Mouse (Mus musculus): ENCODE data around the gene Pik3r6. TPM values are rescaled to one million over a fixed set of nuclear protein-coding genes. Genes with fewer than 3 reads are reported as not detected.

Pik3r6 gene
- 2.1 and 2.4 TPM in 2 replicates for polyA plus RNA-seq (2015; fragmentation: Nextera tagmentation; extraction: Ambion mirVana)

GRCm38 (mm10) chr11:68502902-68503629, at the start of gene Pik3r6:
TSS of gene Pik3r6 (plus strand) at chr11:68503019.
- Histone ChIP-seq H3K27me3 (replicated peaks) (no peaks in the 10 kb centered on the region; the same call in 1 of the 2 replicates), H3K9ac (no peak within 1 kb of the TSS), H3K36me3 (no peaks in the 10 kb centered on the region), H3K27ac (no peak within 1 kb of the TSS), H3K4me3 (replicated peaks) (0 out of 2 replicates have a peak within 1 kb of the TSS, but pooled peaks have one; percentile 4), H3K9me3 (no peaks in the 10 kb centered on the region), H3K4me2 (replicated peaks) (peak within 1 kb of the TSS; percentile 9), H3K4me1 (replicated peaks) (0 out of 2 replicates have a peak, but pooled peaks cover 5% of the 10 kb centered on the region)
- WGBS: 81% methylated on average over 8 of the region's 8 CpGs
- no peak for ATAC-seq

- 0 out of 2 replicates have a peak, but pooled peaks cover 3% of the 10 kb centered on the region for H3K4me1 ChIP-seq (replicated peaks)
- H3K36me3 ChIP-seq: no peaks in the 10 kb centered on the region
- H3K27ac ChIP-seq: no peak overlapping the region
- H3K9me3 ChIP-seq: no peaks in the 10 kb centered on the region
- H3K27me3 ChIP-seq (replicated peaks): no peaks in the 10 kb centered on the region
- 59% methylated on average over 6 of the region's 6 CpGs for WGBS
- no peak overlapping the region for H3K9ac ChIP-seq
- H3K4me2 ChIP-seq (replicated peaks): no peak overlapping the region
- H3K4me3 ChIP-seq (replicated peaks): no peak overlapping the region
- ATAC-seq: no peak
Measured at GRCm38 (mm10) chr11:68453301-68453700, 49.5 kb upstream of the Pik3r6 start.

GRCm38 (mm10) chr11:68458086-68458485, 44.7 kb upstream of the Pik3r6 start:
- no peaks in the 10 kb centered on the region for H3K9me3 ChIP-seq
- no peak overlapping the region for H3K27ac ChIP-seq
- no peak overlapping the region for H3K4me3 ChIP-seq (replicated peaks)
- H3K36me3 ChIP-seq: no peaks in the 10 kb centered on the region
- no peaks in the 10 kb centered on the region for H3K27me3 ChIP-seq (replicated peaks)
- no peak for ATAC-seq
- H3K4me2 ChIP-seq (replicated peaks): no peak overlapping the region
- H3K4me1 ChIP-seq (replicated peaks): no peaks in the 10 kb centered on the region
- 85% methylated on average over 8 of the region's 8 CpGs for WGBS
- no peak overlapping the region for H3K9ac ChIP-seq

GRCm38 (mm10) chr11:68459021-68459420, 43.8 kb upstream of the Pik3r6 start:
- ATAC-seq: no peak
- Histone ChIP-seq H3K4me3 (replicated peaks) (no peak overlapping the region), H3K27me3 (replicated peaks) (no peaks in the 10 kb centered on the region)

GRCm38 (mm10) chr11:68459486-68459885, 43.3 kb upstream of the Pik3r6 start:
- Histone ChIP-seq H3K36me3 (no peaks in the 10 kb centered on the region), H3K9me3 (no peaks in the 10 kb centered on the region), H3K27me3 (replicated peaks) (no peaks in the 10 kb centered on the region), H3K4me3 (replicated peaks) (no peak overlapping the region), H3K4me2 (replicated peaks) (no peak overlapping the region), H3K27ac (no peak overlapping the region), H3K4me1 (replicated peaks) (no peaks in the 10 kb centered on the region), H3K9ac (no peak overlapping the region)
- ATAC-seq: no peak
- WGBS: 81% methylated on average over 5 of the region's 5 CpGs

More at GRCm38 (mm10) chr11:68459021-68459420, 43.8 kb upstream of the Pik3r6 start:
- WGBS: 75% methylated on average over 5 of the region's 5 CpGs
- no peak overlapping the region for H3K27ac ChIP-seq
- H3K4me1 ChIP-seq (replicated peaks): no peaks in the 10 kb centered on the region
- H3K4me2 ChIP-seq (replicated peaks): no peak overlapping the region
- no peaks in the 10 kb centered on the region for H3K36me3 ChIP-seq
- no peak overlapping the region for H3K9ac ChIP-seq
- H3K9me3 ChIP-seq: no peaks in the 10 kb centered on the region

GRCm38 (mm10) chr11:68462716-68463115, 40.1 kb upstream of the Pik3r6 start:
- H3K36me3 ChIP-seq: no peaks in the 10 kb centered on the region
- H3K27me3 ChIP-seq (replicated peaks): no peaks in the 10 kb centered on the region
- H3K4me3 ChIP-seq (replicated peaks): no peak overlapping the region
- no peak overlapping the region for H3K4me2 ChIP-seq (replicated peaks)
- H3K4me1 ChIP-seq (replicated peaks): no peaks in the 10 kb centered on the region
- ATAC-seq: no peak
- WGBS: 80% methylated on average over 3 of the region's 3 CpGs
- H3K9me3 ChIP-seq: no peaks in the 10 kb centered on the region
- H3K27ac ChIP-seq: no peak overlapping the region
- H3K9ac ChIP-seq: no peak overlapping the region

GRCm38 (mm10) chr11:68464260-68464659, 38.6 kb upstream of the Pik3r6 start:
- no peaks in the 10 kb centered on the region for H3K36me3 ChIP-seq
- no peak for ATAC-seq
- H3K4me3 ChIP-seq (replicated peaks): no peak overlapping the region
- H3K27ac ChIP-seq: no peak overlapping the region
- no peak overlapping the region for H3K9ac ChIP-seq
- 85% methylated on average over 5 of the region's 5 CpGs for WGBS
- H3K9me3 ChIP-seq: no peaks in the 10 kb centered on the region
- no peaks in the 10 kb centered on the region for H3K4me1 ChIP-seq (replicated peaks)
- no peak overlapping the region for H3K4me2 ChIP-seq (replicated peaks)
- H3K27me3 ChIP-seq (replicated peaks): no peaks in the 10 kb centered on the region

- no peak for ATAC-seq
- 50% methylated on average over 2 of the region's 2 CpGs for WGBS
- H3K27me3 ChIP-seq (replicated peaks): no peaks in the 10 kb centered on the region
- H3K4me2 ChIP-seq (replicated peaks): no peak overlapping the region
- H3K4me3 ChIP-seq (replicated peaks): no peak overlapping the region
- H3K27ac ChIP-seq: no peak overlapping the region
- H3K36me3 ChIP-seq: no peaks in the 10 kb centered on the region
- H3K4me1 ChIP-seq (replicated peaks): no peaks in the 10 kb centered on the region
- H3K9me3 ChIP-seq: no peaks in the 10 kb centered on the region
- H3K9ac ChIP-seq: no peak overlapping the region
Measured at GRCm38 (mm10) chr11:68465090-68465489, 37.7 kb upstream of the Pik3r6 start.

- no peak overlapping the region for H3K27ac ChIP-seq
- H3K27me3 ChIP-seq (replicated peaks): no peaks in the 10 kb centered on the region
- no peaks in the 10 kb centered on the region for H3K36me3 ChIP-seq
- no peak for ATAC-seq
- H3K4me1 ChIP-seq (replicated peaks): no peaks in the 10 kb centered on the region
- H3K9ac ChIP-seq: no peak overlapping the region
- 83% methylated on average over 7 of the region's 7 CpGs for WGBS
- H3K4me2 ChIP-seq (replicated peaks): no peak overlapping the region
- no peak overlapping the region for H3K4me3 ChIP-seq (replicated peaks)
- no peaks in the 10 kb centered on the region for H3K9me3 ChIP-seq
Measured at GRCm38 (mm10) chr11:68467441-68467840, 35.4 kb upstream of the Pik3r6 start.

GRCm38 (mm10) chr11:68467962-68468612, 34.7 kb upstream of the Pik3r6 start:
- Histone ChIP-seq H3K36me3 (no peaks in the 10 kb centered on the region), H3K4me1 (replicated peaks) (no peaks in the 10 kb centered on the region), H3K9me3 (no peaks in the 10 kb centered on the region), H3K27me3 (replicated peaks) (no peaks in the 10 kb centered on the region), H3K4me3 (replicated peaks) (no peak overlapping the region), H3K4me2 (replicated peaks) (no peak overlapping the region), H3K9ac (no peak overlapping the region), H3K27ac (no peak overlapping the region)
- no peak for ATAC-seq
- WGBS: 69% methylated on average over 9 of the region's 9 CpGs

- Histone ChIP-seq H3K36me3 (no peaks in the 10 kb centered on the region), H3K9me3 (no peaks in the 10 kb centered on the region), H3K9ac (no peak overlapping the region), H3K27ac (no peak overlapping the region), H3K27me3 (replicated peaks) (no peaks in the 10 kb centered on the region), H3K4me2 (replicated peaks) (no peak overlapping the region), H3K4me3 (replicated peaks) (no peak overlapping the region), H3K4me1 (replicated peaks) (no peaks in the 10 kb centered on the region)
- WGBS: 78% methylated on average over 4 of the region's 4 CpGs
- no peak for ATAC-seq
Measured at GRCm38 (mm10) chr11:68468886-68469285, 33.9 kb upstream of the Pik3r6 start.

- Histone ChIP-seq H3K27ac (no peak overlapping the region), H3K4me3 (replicated peaks) (no peak overlapping the region), H3K4me1 (replicated peaks) (no peaks in the 10 kb centered on the region), H3K9ac (no peak overlapping the region), H3K27me3 (replicated peaks) (no peaks in the 10 kb centered on the region), H3K9me3 (no peaks in the 10 kb centered on the region), H3K36me3 (no peaks in the 10 kb centered on the region), H3K4me2 (replicated peaks) (no peak overlapping the region)
- WGBS: 68% methylated on average over 5 of the region's 5 CpGs
- ATAC-seq: no peak
Measured at GRCm38 (mm10) chr11:68472162-68472849, 30.5 kb upstream of the Pik3r6 start.

Data from intestine, embryonic 15.5 days (tissue).